Mouse (Mus musculus) kidney, embryonic 15.5 days (tissue): ENCODE data around the gene Iqgap2. TPM values are rescaled to one million over a fixed set of nuclear protein-coding genes. Genes with fewer than 3 reads are reported as not detected.

Experiments
- ATAC-seq: fragments of 200-750 bp; cut with Nextera tagmentation; replicated peaks from 2 replicates; pipeline ENCODE4 v1.8.0; 2017; ENCODE audit warnings: moderate TSS enrichment; ENCODE audit not compliant: low FRiP score
- H3K27ac ChIP-seq: fragments of 300-500 bp; sonication (generic); 2 replicates; pipeline ENCODE4 v1.5.1; 2015; ENCODE audit warnings: mild to moderate bottlenecking, inconsistent platforms
- H3K27me3 ChIP-seq: fragments of 300-500 bp; sonication (generic); 2 replicates; pipeline ENCODE4 v1.6.1; 2015; ENCODE audit warnings: inconsistent platforms
- H3K36me3 ChIP-seq: fragments of 300-500 bp; sonication (generic); 2 replicates; pipeline ENCODE4 v1.6.1; 2015; ENCODE audit warnings: inconsistent platforms
- H3K4me1 ChIP-seq: fragments of 300-500 bp; sonication (generic); 2 replicates; pipeline ENCODE4 v1.6.1; 2015; ENCODE audit warnings: inconsistent platforms
- H3K4me2 ChIP-seq: fragments of 300-500 bp; sonication (generic); 2 replicates; pipeline ENCODE4 v1.6.1; 2015; ENCODE audit warnings: moderate library complexity, mild to moderate bottlenecking, inconsistent platforms
- H3K4me3 ChIP-seq: fragments of 300-500 bp; sonication (generic); replicated peaks from 2 replicates; pipeline ENCODE4 v1.5.1; 2015; ENCODE audit warnings: mild to moderate bottlenecking, inconsistent platforms
- H3K9ac ChIP-seq: fragments of 300-500 bp; sonication (generic); 2 replicates; pipeline ENCODE4 v1.6.1; 2015; ENCODE audit warnings: mild to moderate bottlenecking, inconsistent platforms
- H3K9me3 ChIP-seq: fragments of 300-500 bp; sonication (generic); replicated peaks from 2 replicates; pipeline ENCODE4 v1.6.1; 2016; ENCODE audit warnings: inconsistent platforms
- WGBS: fragments of 180-500 bp; shearing (Covaris S2); methylation state at CpG from one replicate; pipeline ENCODE4 v1.1.7; 2015; ENCODE audit warnings: mixed read lengths; 5-methylcytosine and 5-hydroxymethylcytosine counted together
- polyA plus RNA-seq: library from polyadenylated mRNA; unstranded; fragments of >200 nt; fragmentation: Nextera tagmentation; extraction: Ambion mirVana; gene quantifications from 2 replicates; pipeline ENCODE4 v1.2.1, GENCODE M21; 2015

Gene Iqgap2
- polyA plus RNA-seq, 1 experiment from 2014 or later, result 10.1 TPM

- H3K36me3 ChIP-seq, result no peaks in the 10 kb centered on the region
- H3K9ac ChIP-seq, result no peak overlapping the region
- H3K4me1 ChIP-seq, result no peaks in the 10 kb centered on the region
- ATAC-seq, result no peak
- H3K27me3 ChIP-seq, result no peaks in the 10 kb centered on the region
- no peak overlapping the region for H3K4me2 ChIP-seq
- no peak overlapping the region for H3K27ac ChIP-seq
- WGBS, result 86% methylated on average over 9 of the region's 9 CpGs
- no peaks in the 10 kb centered on the region for H3K9me3 ChIP-seq
- H3K4me3 ChIP-seq, result no peak overlapping the region
Observed at GRCm38 (mm10) chr13:95684656-95685244, 207.0 kb downstream of the Iqgap2 start.

GRCm38 (mm10) chr13:95679491-95679941 lies 212.2 kb downstream of the Iqgap2 start:
- H3K4me2 ChIP-seq, result no peak overlapping the region
- ATAC-seq, result peak; percentile 83
- H3K27ac ChIP-seq, result no peak overlapping the region
- H3K4me3 ChIP-seq, result no peak overlapping the region
- no peaks in the 10 kb centered on the region for H3K27me3 ChIP-seq
- 77% methylated on average over 4 of the region's 4 CpGs for WGBS
- no peak overlapping the region for H3K9ac ChIP-seq
- no peaks in the 10 kb centered on the region for H3K36me3 ChIP-seq
- no peaks in the 10 kb centered on the region for H3K4me1 ChIP-seq
- no peaks in the 10 kb centered on the region for H3K9me3 ChIP-seq

GRCm38 (mm10) chr13:95679078-95679477 lies 212.6 kb downstream of the Iqgap2 start:
- 81% methylated on average over 5 of the region's 5 CpGs for WGBS
- Histone ChIP-seq H3K4me1 (no peaks in the 10 kb centered on the region), H3K4me2 (no peak overlapping the region)

GRCm38 (mm10) chr13:95672372-95672771 lies 219.3 kb downstream of the Iqgap2 start:
- ATAC-seq, result no peak
- Histone ChIP-seq H3K4me2 (no peak overlapping the region), H3K4me1 (no peaks in the 10 kb centered on the region), H3K9me3 (no peaks in the 10 kb centered on the region), H3K27ac (no peak overlapping the region), H3K27me3 (no peaks in the 10 kb centered on the region), H3K4me3 (no peak overlapping the region), H3K36me3 (no peaks in the 10 kb centered on the region), H3K9ac (no peak overlapping the region)
- 89% methylated on average over 7 of the region's 7 CpGs for WGBS

More at GRCm38 (mm10) chr13:95679078-95679477, 212.6 kb downstream of the Iqgap2 start:
- H3K9me3 ChIP-seq, result no peaks in the 10 kb centered on the region
- 0 out of 2 replicates have a peak, but pooled peaks have one; percentile 36 for ATAC-seq
- no peak overlapping the region for H3K4me3 ChIP-seq
- H3K9ac ChIP-seq, result no peak overlapping the region
- H3K27me3 ChIP-seq, result no peaks in the 10 kb centered on the region
- H3K27ac ChIP-seq, result no peak overlapping the region
- H3K36me3 ChIP-seq, result no peaks in the 10 kb centered on the region

GRCm38 (mm10) chr13:95671108-95671897 lies 220.4 kb downstream of the Iqgap2 start:
- Histone ChIP-seq H3K4me3 (no peak overlapping the region), H3K9ac (no peak overlapping the region), H3K27ac (no peak overlapping the region), H3K4me1 (no peaks in the 10 kb centered on the region), H3K36me3 (no peaks in the 10 kb centered on the region), H3K9me3 (no peaks in the 10 kb centered on the region), H3K27me3 (no peaks in the 10 kb centered on the region), H3K4me2 (no peak overlapping the region)
- ATAC-seq, result peak; percentile 79
- WGBS, result 82% methylated on average over 9 of the region's 9 CpGs

GRCm38 (mm10) chr13:95670534-95670933 lies 221.2 kb downstream of the Iqgap2 start:
- no peaks in the 10 kb centered on the region for H3K36me3 ChIP-seq
- no peaks in the 10 kb centered on the region for H3K9me3 ChIP-seq
- no peak overlapping the region for H3K4me2 ChIP-seq
- H3K4me3 ChIP-seq, result no peak overlapping the region
- no peaks in the 10 kb centered on the region for H3K27me3 ChIP-seq
- no peak overlapping the region for H3K27ac ChIP-seq
- ATAC-seq, result no peak
- H3K4me1 ChIP-seq, result no peaks in the 10 kb centered on the region
- no peak overlapping the region for H3K9ac ChIP-seq
- WGBS, result 88% methylated on average over 5 of the region's 5 CpGs

- Histone ChIP-seq H3K4me1 (no peaks in the 10 kb centered on the region), H3K36me3 (no peaks in the 10 kb centered on the region; the same call in 1 of the 2 replicates), H3K4me3 (no peak overlapping the region), H3K27me3 (no peaks in the 10 kb centered on the region), H3K9ac (no peak overlapping the region), H3K9me3 (no peaks in the 10 kb centered on the region), H3K27ac (no peak overlapping the region), H3K4me2 (no peak overlapping the region)
- ATAC-seq, result peak; percentile 40; the same call in 1 of the 2 replicates
- 15% methylated on average over 7 of the region's 7 CpGs for WGBS
Observed at GRCm38 (mm10) chr13:95667260-95667659, 224.5 kb downstream of the Iqgap2 start.

- H3K36me3 ChIP-seq, result peaks cover 1% of the 10 kb centered on the region; the same call in 1 of the 2 replicates
- 88% methylated on average over 13 of the region's 13 CpGs for WGBS
- no peak for ATAC-seq
Observed at GRCm38 (mm10) chr13:95665644-95666356, 225.9 kb downstream of the Iqgap2 start.

GRCm38 (mm10) chr13:95663834-95664233 lies 227.9 kb downstream of the Iqgap2 start:
- Histone ChIP-seq H3K36me3 (peaks cover 4% of the 10 kb centered on the region; the same call in 1 of the 2 replicates), H3K4me3 (no peak overlapping the region), H3K4me1 (no peaks in the 10 kb centered on the region), H3K9ac (no peak overlapping the region), H3K9me3 (no peaks in the 10 kb centered on the region), H3K4me2 (no peak overlapping the region), H3K27me3 (no peaks in the 10 kb centered on the region), H3K27ac (no peak overlapping the region)
- ATAC-seq, result no peak
- 97% methylated on average over 4 of the region's 4 CpGs for WGBS

More at GRCm38 (mm10) chr13:95665644-95666356, 225.9 kb downstream of the Iqgap2 start:
- no peaks in the 10 kb centered on the region for H3K9me3 ChIP-seq
- no peak overlapping the region for H3K4me2 ChIP-seq
- no peak overlapping the region for H3K27ac ChIP-seq
- H3K9ac ChIP-seq, result no peak overlapping the region
- H3K4me1 ChIP-seq, result no peaks in the 10 kb centered on the region
- H3K27me3 ChIP-seq, result no peaks in the 10 kb centered on the region
- H3K4me3 ChIP-seq, result no peak overlapping the region

- H3K9me3 ChIP-seq, result no peaks in the 10 kb centered on the region
- peaks cover 23% of the 10 kb centered on the region for H3K4me1 ChIP-seq
- peak overlapping the region; percentile 70 for H3K27ac ChIP-seq
- H3K9ac ChIP-seq, result no peak overlapping the region
- no peak overlapping the region for H3K4me2 ChIP-seq
- no peaks in the 10 kb centered on the region for H3K27me3 ChIP-seq
- WGBS, result 78% methylated on average over 7 of the region's 7 CpGs
- no peak overlapping the region for H3K4me3 ChIP-seq
- H3K36me3 ChIP-seq, result peaks cover 4% of the 10 kb centered on the region; the same call in 1 of the 2 replicates
- no peak for ATAC-seq
Observed at GRCm38 (mm10) chr13:95659432-95659831, 232.3 kb downstream of the Iqgap2 start.

GRCm38 (mm10) chr13:95657171-95657570 lies 234.6 kb downstream of the Iqgap2 start:
- H3K27me3 ChIP-seq, result no peaks in the 10 kb centered on the region
- ATAC-seq, result no peak
- no peak overlapping the region for H3K9ac ChIP-seq
- H3K4me3 ChIP-seq, result no peak overlapping the region
- no peaks in the 10 kb centered on the region for H3K9me3 ChIP-seq
- 57% methylated on average over 9 of the region's 9 CpGs for WGBS
- peaks cover 25% of the 10 kb centered on the region for H3K4me1 ChIP-seq
- no peak overlapping the region for H3K4me2 ChIP-seq
- 0 out of 2 replicates have a peak, but pooled peaks cover 4% of the 10 kb centered on the region for H3K36me3 ChIP-seq
- no peak overlapping the region for H3K27ac ChIP-seq

GRCm38 (mm10) chr13:95655284-95655683 lies 236.4 kb downstream of the Iqgap2 start:
- no peaks in the 10 kb centered on the region for H3K36me3 ChIP-seq
- WGBS, result 15% methylated on average over 9 of the region's 9 CpGs

More at GRCm38 (mm10) chr13:95655284-95655683, 236.4 kb downstream of the Iqgap2 start:
- peaks cover 27% of the 10 kb centered on the region for H3K4me1 ChIP-seq
- H3K4me2 ChIP-seq, result no peak overlapping the region
- H3K9me3 ChIP-seq, result no peaks in the 10 kb centered on the region
- ATAC-seq, result peak; percentile 91
- H3K9ac ChIP-seq, result no peak overlapping the region
- no peaks in the 10 kb centered on the region for H3K27me3 ChIP-seq
- no peak overlapping the region for H3K4me3 ChIP-seq
- peak overlapping the region; percentile 74 for H3K27ac ChIP-seq
